Mouse (Mus musculus): ENCODE measurements at regions not wholly inside any gene's neighbourhood (a gene's known extent, or its start where the extent isn't known, plus 50 kb on each side); places are given as distances from the start of the nearest gene placed in this dataset.

GRCm38 (mm10) chr2:166353447-166354111, 198.1 kb upstream of the Sulf2 start:
- peak; percentile 74 for DNase-seq

DNA sequence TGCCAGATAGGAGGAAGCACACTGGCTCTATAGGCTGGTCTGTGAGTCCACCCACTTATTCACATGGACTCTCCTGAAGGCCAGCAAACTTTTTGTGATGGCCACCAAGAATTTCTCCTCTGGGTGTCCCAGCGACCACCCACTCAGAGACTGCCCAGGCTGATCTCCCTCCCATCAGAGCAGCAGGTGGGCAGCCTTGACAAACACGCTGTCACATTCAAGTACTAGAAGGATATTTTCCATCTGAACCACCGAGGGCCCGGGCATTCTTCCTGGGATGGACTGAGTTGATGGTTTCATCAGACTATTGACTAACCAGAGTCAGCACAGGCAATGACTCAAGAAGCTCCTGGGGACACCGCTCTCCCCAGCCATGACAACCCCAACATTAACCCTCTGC, 196.5 kb upstream of the Sulf2 start:
- no peak for DNase-seq

DNA sequence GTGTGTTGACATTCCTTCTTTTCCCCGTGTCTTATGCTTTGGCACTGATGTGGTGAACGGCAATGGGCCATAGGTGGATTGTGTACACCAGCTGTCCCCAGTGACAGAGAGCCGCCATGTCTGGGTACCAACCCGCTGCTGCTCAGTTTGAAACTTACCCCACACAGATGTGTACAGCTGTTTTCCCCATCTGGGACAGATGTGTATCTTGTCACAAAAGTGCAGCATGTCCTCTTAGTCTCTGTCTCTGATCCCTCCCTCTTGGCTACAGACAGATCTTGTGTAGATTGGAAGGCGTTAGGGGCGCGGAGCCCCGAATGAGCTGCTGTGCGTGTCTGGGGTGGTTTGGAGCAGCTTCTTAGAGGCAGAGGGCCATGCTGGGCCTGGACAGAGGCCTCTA, 196.1 kb upstream of the Sulf2 start:
- DNase-seq = no peak

- no peak for DNase-seq
Observed at GRCm38 (mm10) chr2:166348654-166349053, 193.2 kb upstream of the Sulf2 start.

DNA sequence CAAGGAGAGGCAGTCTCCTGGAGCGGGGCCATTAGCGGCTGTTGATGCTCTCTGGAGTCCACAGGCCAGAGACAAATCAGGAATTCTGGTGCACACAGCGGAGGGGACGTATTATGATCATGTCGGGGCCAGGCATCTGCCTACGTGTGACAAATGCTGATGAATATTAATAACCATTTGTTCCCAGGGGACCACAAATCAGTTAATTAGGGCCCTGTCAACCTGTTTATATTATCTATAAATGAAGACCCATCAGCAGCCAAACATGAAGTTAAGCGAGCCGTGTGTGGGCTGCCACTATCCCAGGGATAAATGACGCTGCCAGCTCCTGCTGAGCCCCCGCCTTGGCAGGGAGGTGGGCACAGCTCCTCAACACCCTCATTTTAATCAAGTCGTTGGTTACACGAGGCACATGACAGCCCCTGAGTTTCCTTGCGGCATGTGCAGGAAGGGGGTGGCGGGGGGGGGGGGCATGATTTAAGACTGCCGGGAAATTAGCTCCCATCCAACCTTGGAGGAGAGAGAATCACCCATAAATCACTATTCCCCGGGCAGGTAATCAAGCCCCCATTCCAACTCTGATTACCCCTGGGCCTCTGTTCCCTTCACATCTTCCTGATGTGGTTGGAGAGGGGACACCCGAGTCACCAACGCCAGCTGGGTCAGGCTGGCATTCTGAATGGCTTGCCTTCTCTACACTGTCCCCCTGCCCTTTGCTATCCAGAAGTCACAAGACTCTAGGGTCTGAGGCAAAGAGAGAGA, 191.1 kb upstream of the Sulf2 start:
- DNase-seq = no peak

- DNase-seq = no peak
Observed at GRCm38 (mm10) chr2:166343551-166344340, 188.3 kb upstream of the Sulf2 start.

- DNase-seq = no peak
Observed at GRCm38 (mm10) chr2:166342407-166342806, 186.9 kb upstream of the Sulf2 start.

GRCm38 (mm10) chr2:166340196-166340595, 184.7 kb upstream of the Sulf2 start:
- peak; percentile 29 for DNase-seq

DNA sequence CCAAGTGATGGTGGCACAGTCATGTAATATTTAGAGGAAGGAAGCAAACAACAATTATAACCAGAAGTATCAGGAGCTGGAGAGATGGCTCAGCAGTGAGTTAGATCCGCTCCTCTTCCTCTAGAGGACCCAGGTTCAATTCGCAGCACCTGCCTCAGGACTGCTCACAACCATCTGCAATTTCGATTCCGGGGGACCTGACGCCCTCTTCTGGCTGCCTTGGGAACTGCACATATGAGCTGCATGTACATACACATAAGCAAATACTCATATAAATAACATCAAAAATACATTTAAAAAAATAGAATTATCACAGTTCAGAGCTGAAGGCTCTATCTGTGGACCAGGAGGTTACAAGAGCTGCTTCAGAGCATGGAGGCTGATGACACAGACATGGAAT, 184.0 kb upstream of the Sulf2 start:
- DNase-seq = no peak

DNA sequence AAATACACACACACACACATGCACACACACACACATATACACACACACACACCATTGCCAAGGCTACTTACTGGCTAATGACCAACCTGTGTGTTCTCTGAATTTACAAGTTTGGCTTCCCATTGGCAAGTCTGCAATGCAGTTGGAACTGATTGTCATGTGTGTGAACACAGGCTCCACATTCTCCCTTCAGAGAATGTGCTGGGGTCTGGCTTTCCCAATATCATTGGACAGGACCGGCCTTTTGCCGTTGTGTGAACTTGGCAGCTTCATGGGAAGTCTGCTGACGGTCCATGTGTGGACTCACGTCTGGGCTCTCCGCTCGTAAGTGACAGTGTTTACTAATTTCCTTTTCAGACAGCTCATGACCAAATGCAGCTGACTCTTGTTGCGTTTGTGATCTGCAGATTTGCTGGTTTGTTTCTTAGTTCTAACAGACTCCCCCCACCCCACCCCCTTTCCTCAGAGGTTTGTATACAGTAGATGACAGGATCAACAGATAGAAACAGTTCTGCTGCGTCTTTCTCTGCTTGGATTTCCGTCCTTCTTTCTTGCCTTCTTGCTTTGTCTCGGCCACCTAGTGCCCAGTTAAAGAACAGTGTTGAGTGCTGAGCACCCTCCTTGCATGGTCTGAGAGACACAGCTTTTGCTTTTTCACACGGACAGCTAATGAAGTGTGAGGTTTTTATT, 183.1 kb upstream of the Sulf2 start:
- no peak for DNase-seq

DNA sequence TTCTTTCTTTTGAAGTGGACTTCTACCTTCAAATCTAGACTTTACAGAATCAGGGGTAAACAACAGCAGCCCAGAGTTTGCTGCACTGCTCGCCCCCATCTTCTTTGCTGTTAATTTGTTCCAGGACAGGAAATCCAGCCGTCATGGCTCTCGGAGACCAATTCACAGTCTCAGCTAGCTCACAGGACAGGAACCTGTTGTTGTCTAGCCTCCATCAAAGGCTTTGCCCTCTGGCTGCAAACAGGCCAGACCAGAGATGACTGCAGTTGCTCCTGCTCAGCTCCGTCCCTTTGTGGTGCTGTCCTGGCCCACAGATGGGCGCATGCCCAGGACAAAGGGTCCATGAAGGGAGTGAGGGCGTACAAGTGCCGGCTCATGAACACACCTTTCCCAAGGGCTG, 182.2 kb upstream of the Sulf2 start:
- no peak for DNase-seq

DNA sequence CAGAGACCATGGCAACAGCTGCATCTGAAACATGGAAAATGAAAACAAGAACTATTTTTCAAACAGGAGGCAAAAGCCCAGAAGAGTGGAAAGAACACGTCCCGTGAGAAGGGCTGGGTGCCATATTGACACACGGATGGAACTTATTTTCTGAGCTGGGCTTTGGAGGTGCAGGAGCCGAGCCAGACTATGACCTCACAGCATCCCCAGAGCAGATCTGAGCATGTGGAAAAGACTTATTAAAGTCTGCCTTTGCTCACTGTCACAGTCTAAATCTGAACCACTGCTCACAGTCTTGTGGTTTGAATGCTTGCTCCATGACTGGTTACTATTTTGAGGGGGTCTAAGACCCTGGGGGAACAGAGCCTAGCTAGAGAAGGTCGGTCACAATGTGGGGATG, 180.2 kb upstream of the Sulf2 start:
- DNase-seq = no peak

- no peak for DNase-seq
Observed at GRCm38 (mm10) chr2:166334559-166334958, 179.1 kb upstream of the Sulf2 start.

DNA sequence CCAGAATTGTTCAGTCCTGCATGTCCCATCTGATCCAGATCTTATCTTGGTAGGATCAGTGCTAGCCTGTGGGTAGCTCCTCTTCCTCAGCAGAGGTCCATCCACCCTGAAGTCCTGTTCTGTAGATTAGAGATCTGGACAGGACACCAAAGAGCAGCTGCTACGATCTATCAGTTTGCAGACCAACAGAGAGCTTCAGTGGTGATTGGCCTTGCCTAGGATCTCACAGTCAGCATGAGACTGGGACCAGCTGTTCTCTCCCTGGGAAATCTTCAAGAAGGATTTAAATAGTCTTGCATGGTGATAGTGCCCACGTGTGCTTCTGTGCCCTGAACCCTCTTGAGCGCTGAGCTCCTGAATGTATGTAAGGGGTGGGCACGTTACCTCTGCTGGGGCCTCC, 178.4 kb upstream of the Sulf2 start:
- DNase-seq = no peak

DNA sequence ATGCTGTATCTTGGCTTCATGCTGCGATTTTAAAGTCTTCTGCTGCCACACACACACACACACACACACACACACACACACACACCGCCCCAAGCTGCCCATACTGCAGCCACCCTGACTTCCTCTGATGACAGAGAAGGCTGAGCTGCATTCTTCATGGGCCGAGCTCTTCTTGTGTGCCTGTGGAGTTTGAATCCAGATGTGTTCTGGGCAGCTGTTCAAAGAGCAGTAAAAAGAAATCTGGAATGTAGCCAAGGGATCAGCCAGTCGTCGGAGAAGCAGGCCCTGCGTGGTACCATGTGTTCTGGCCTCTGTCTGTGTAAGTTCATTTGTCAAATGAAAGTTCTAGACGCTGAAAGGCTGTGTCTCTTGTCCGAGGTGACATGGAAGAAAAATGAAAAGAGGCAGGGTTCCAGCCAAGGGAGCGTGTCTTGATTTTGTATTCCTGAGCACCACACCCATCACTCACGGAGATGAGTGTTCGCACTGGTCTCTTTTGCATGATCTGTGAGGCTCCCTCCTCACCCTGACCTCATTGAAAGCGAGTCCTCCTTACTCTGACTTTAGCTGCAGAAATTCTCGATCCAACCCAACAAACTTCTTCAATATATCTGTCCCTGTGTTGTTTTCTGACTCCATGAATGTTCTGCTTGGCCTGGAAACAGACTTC, 177.4 kb upstream of the Sulf2 start:
- DNase-seq = peak; percentile 39

- no peak for DNase-seq
Observed at GRCm38 (mm10) chr2:166331192-166331591, 175.7 kb upstream of the Sulf2 start.

DNA sequence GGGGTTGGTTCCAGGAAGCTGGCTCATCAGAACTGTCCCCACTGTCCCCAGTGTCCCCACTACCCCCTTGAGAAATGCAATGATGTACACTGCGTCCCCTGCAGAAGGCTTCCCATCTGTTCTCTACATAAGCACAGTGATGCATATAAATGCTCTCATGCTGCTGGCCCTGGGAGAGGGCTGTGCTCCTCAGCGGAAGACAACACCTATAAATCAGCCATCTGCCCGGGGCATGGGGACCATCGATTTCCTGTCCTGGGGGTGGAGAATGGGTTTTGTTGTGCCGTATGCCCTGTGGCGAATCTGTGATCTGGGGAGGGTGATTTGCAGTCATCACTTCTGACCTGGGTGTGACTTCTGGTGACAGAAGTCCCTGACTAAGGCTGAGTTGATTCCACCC, 174.9 kb upstream of the Sulf2 start:
- DNase-seq = peak; percentile 52

GRCm38 (mm10) chr2:166329556-166330340, 174.3 kb upstream of the Sulf2 start:
- DNase-seq = peak; percentile 80

DNA sequence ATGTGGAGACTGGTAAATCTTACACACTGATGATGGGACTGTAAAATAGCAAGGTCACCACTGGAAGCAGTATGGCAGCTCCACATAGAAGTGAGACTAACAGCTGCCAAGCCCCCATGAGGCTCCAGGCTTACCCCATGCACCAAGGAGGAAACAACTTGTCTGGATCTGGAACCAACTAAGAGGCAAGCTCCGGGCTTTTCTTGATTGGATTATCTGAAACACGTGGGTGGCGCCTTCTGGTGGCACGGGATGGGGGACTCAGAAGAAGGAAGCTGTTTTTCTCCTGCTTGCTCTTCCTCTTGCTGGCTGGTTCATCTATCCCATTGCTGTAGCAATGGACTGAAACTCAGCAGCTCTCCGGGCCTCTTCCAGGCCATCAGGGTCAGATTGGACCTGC, 171.5 kb upstream of the Sulf2 start:
- no peak for DNase-seq

DNA sequence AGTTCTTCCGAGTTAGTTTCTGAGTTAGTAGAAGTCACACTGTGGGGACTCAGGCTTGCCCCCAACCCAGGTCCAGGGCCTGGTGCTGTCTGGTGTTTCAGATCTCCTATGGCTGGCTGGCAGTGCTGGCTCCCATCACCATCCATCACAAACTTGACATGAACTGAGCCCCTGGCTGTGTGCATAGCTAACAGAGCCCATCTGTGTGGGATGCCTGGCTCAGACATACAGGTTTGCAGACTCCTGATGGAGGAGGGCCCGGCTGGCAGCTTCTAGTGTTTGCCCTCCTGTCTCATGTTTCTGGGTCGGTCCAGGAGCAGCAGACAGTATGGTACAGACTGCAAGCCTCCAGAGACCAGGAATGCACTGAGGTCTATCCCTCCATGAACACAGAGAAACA, 169.5 kb upstream of the Sulf2 start:
- no peak for DNase-seq

DNA sequence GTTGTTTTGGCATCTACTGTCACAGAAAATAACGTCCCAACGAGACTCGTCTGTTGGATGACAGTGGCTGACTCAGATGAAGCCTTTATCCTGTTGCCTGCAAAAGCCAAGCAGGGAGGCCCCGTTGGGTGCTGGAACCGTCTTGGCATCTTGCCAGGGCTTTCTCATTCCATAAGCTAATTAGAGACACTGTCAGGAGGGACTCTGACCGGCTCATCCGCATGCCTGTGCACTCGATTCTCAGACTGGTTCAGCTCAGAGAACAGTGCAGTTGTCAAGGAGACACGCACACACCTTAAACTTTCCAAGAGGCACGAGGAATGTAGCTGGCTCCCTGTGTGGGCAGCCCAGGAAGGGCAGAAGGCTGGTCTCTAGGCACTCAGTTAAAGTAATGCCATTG, 169.0 kb upstream of the Sulf2 start:
- peak; percentile 73 for DNase-seq
